Mouse (Mus musculus): ENCODE results near the gene Borcs7. TPM values are rescaled to one million over a fixed set of nuclear protein-coding genes. Genes with fewer than 3 reads are reported as not detected.

The Borcs7 gene
- total and polyA plus RNA-seq, 2 experiments from 2014 or later: 13.2 to 43.0 TPM

DNA sequence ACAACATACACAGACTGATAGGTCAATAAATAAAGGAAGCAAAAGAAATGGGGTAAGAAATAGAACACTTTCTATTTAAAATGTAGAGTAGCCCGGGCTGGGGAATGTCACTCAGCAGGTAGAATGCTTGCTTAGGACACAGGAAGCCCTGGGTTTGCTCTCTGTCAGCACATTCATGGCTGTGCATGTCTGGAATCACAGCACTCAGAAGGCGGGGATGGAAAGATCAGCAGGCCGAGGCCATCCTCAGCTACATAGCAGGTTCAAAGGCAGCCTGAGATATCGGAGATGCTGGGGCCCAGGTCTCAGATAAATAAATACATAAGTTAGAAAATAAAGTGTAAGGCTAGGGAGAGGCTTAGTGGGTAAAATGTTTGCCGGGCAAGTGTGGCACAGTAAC lies 62.5 kb downstream of the Borcs7 start:
- DNase-seq (ENCODE audit: low spot score): no peak
- H3K4me3 ChIP-seq (ENCODE audit: low read depth, low read length): no peak overlapping the region
- H3K9ac ChIP-seq (replicated peaks; ENCODE audit: low read length, poor library complexity, severe bottlenecking): no peak overlapping the region
- no peaks in the 10 kb centered on the region for H3K36me3 ChIP-seq (ENCODE audit: insufficient read depth, low read length)
- ATAC-seq (ENCODE audit: low FRiP score): no peak
- WGBS: 90% methylated on average over 5 of the region's 5 CpGs
- no peaks in the 10 kb centered on the region for H3K27me3 ChIP-seq (ENCODE audit: insufficient read depth, low read length)
- no peak overlapping the region for H3K27ac ChIP-seq (ENCODE audit: low read depth, low read length)
- no peak overlapping the region for H3K4me2 ChIP-seq (ENCODE audit: low read depth, low read length, poor library complexity, severe bottlenecking)
- no peaks in the 10 kb centered on the region for H3K9me3 ChIP-seq (ENCODE audit: low read length)
- H3K4me1 ChIP-seq (ENCODE audit: insufficient read depth, low read length): no peaks in the 10 kb centered on the region
- no peak for TF ChIP-seq CTCF (IDR thresholded peaks at IDR 0.05)

Other genes starting within 250 kb of the Borcs7 start
- 96.6 and 103 TPM in 2 replicates for gene Trim8, start 188.2 kb upstream of the Borcs7 start, total RNA-seq (2014; rRNA removed)
- gene Trim8, start 188.2 kb upstream of the Borcs7 start, polyA plus RNA-seq (2015; fragmentation: Nextera tagmentation; extraction: Ambion mirVana): 27.8 and 30.4 TPM in 2 replicates
- gene Arl3, start 116.7 kb upstream of the Borcs7 start, total RNA-seq (2014; rRNA removed): 94.5 and 109 TPM in 2 replicates
- 192 and 194 TPM in 2 replicates for gene Arl3, start 116.7 kb upstream of the Borcs7 start, polyA plus RNA-seq (2015; fragmentation: Nextera tagmentation; extraction: Ambion mirVana)
- gene Sfxn2, start 116.5 kb upstream of the Borcs7 start, total RNA-seq (2014; rRNA removed): 5.9 and 6.0 TPM in 2 replicates
- 9.5 and 9.8 TPM in 2 replicates for gene Sfxn2, start 116.5 kb upstream of the Borcs7 start, polyA plus RNA-seq (2015; fragmentation: Nextera tagmentation; extraction: Ambion mirVana)
- gene Wbp1l, start 90.8 kb upstream of the Borcs7 start, total RNA-seq (2014; rRNA removed): 44.2 and 44.8 TPM in 2 replicates
- gene Wbp1l, start 90.8 kb upstream of the Borcs7 start, polyA plus RNA-seq (2015; fragmentation: Nextera tagmentation; extraction: Ambion mirVana): 27.1 and 27.8 TPM in 2 replicates
- gene Cyp17a1, start 16.7 kb upstream of the Borcs7 start, total RNA-seq (2014; rRNA removed): not detected in 2 replicates
- gene Cyp17a1, start 16.7 kb upstream of the Borcs7 start, polyA plus RNA-seq (2015; fragmentation: Nextera tagmentation; extraction: Ambion mirVana): not detected in 2 replicates
- gene As3mt, start 17.6 kb downstream of the Borcs7 start, total RNA-seq (2014; rRNA removed): 21.3 and 28.9 TPM in 2 replicates
- gene As3mt, start 17.6 kb downstream of the Borcs7 start, polyA plus RNA-seq (2015; fragmentation: Nextera tagmentation; extraction: Ambion mirVana): 36.4 and 37.9 TPM in 2 replicates
- 26.1 and 37.5 TPM in 2 replicates for gene Cnnm2, start 71.7 kb downstream of the Borcs7 start, total RNA-seq (2014; rRNA removed)
- 8.2 and 8.3 TPM in 2 replicates for gene Cnnm2, start 71.7 kb downstream of the Borcs7 start, polyA plus RNA-seq (2015; fragmentation: Nextera tagmentation; extraction: Ambion mirVana)

Measured in midbrain, postnatal 0 days (tissue).